Mouse (Mus musculus) CH12.LX (cell line): ENCODE measurements at regions not wholly inside any gene's neighbourhood (a gene's known extent, or its start where the extent isn't known, plus 50 kb on each side); places are given as distances from the start of the nearest gene placed in this dataset.

ENCODE experiments used
- CTCF ChIP-seq, 2 experiments: IDR thresholded peaks in 1 of 2; conservative IDR thresholded peaks in 1 of 2; 2 replicates each; pipeline ENCODE4 v1.5.1; 2011 to 2012; ENCODE audit warnings: low read depth in 2 of 2, low read length in 2 of 2, improper control_type of control experiment in 1 of 2, inconsistent platforms in 1 of 2, mild to moderate bottlenecking in 1 of 2, moderate library complexity in 1 of 2
- E2F4 ChIP-seq: IDR thresholded peaks from 2 replicates; pipeline ENCODE4 v1.6.1; 2011; ENCODE audit warnings: low read depth, low read length, improper control_type of control experiment; ENCODE audit not compliant: insufficient replicate concordance
- EP300 ChIP-seq: IDR thresholded peaks from 2 replicates; pipeline ENCODE4 v1.6.1; 2011; ENCODE audit warnings: low read length, improper control_type of control experiment
- ETS1 ChIP-seq: conservative IDR thresholded peaks from 2 replicates; pipeline ENCODE4 v1.6.1; 2012; ENCODE audit warnings: low read depth, mild to moderate bottlenecking, inconsistent platforms, low read length, improper control_type of control experiment, moderate library complexity
- HCFC1 ChIP-seq: IDR thresholded peaks from 2 replicates; pipeline ENCODE4 v1.6.1; 2012; ENCODE audit warnings: low read depth, mild to moderate bottlenecking, inconsistent platforms, low read length, improper control_type of control experiment
- JUND ChIP-seq: conservative IDR thresholded peaks from 2 replicates; pipeline ENCODE4 v1.6.1; 2011; ENCODE audit warnings: low read depth, low read length, improper control_type of control experiment
- KAT2A ChIP-seq: IDR thresholded peaks from 2 replicates; pipeline ENCODE4 v1.6.1; 2012; ENCODE audit warnings: low read length, improper control_type of control experiment, inconsistent platforms; ENCODE audit not compliant: insufficient replicate concordance
- MAX ChIP-seq: IDR thresholded peaks from 2 replicates; pipeline ENCODE4 v1.6.1; 2011; ENCODE audit warnings: low read length, improper control_type of control experiment
- POLR2A ChIP-seq: IDR thresholded peaks from 2 replicates; pipeline ENCODE4 v1.6.1; 2011; ENCODE audit warnings: low read depth, mild to moderate bottlenecking, improper control_type of control experiment, low read length
- RAD21 ChIP-seq: IDR thresholded peaks from 2 replicates; pipeline ENCODE4 v1.6.1; 2011; ENCODE audit warnings: low read depth, mild to moderate bottlenecking, low read length, improper control_type of control experiment, moderate library complexity
- TCF12 ChIP-seq: IDR thresholded peaks from 2 replicates; pipeline ENCODE4 v1.6.1; 2014; ENCODE audit warnings: low read depth, mild to moderate bottlenecking, inconsistent platforms, low read length, improper control_type of control experiment

- no peak for TF ChIP-seq EP300
- TF ChIP-seq TCF12, result no peak
- no peak for TF ChIP-seq CTCF (conservative IDR thresholded peaks at IDR 0.05 in 1 of 2, IDR thresholded peaks at IDR 0.05 in 1 of 2; ENCODE audit: low read depth in 2 of 2, low read length in 2 of 2)
- TF ChIP-seq KAT2A, result no peak
- no peak for TF ChIP-seq ETS1
- TF ChIP-seq E2F4, result no peak
- no peak for TF ChIP-seq POLR2A
- TF ChIP-seq MAX, result no peak
- TF ChIP-seq JUND, result no peak
- TF ChIP-seq HCFC1, result no peak
- TF ChIP-seq RAD21, result no peak
These were observed 242.7 kb upstream of the Hs6st1 start for GRCm38 (mm10) chr1:35825531-35825966.
